Mouse (Mus musculus): Measurements from ENCODE around the gene Il2. TPM values are rescaled to one million over a fixed set of nuclear protein-coding genes. Genes with fewer than 3 reads are reported as not detected.

The Il2 gene
- total RNA-seq (2014; rRNA removed) (not detected in 2 replicates), polyA plus RNA-seq (2015; fragmentation: Nextera tagmentation; extraction: Ambion mirVana) (0.47 and 0.62 TPM in 2 replicates)

- Histone ChIP-seq H3K27me3 (ENCODE audit: insufficient read depth, low read length) (no peaks in the 10 kb centered on the region), H3K4me1 (ENCODE audit: insufficient read depth, low read length) (no peaks in the 10 kb centered on the region), H3K9ac (replicated peaks; ENCODE audit: low read length, poor library complexity, severe bottlenecking) (no peak within 1 kb of the TSS), H3K4me2 (ENCODE audit: low read depth, low read length, poor library complexity, severe bottlenecking) (no peak within 1 kb of the TSS), H3K36me3 (ENCODE audit: insufficient read depth, low read length) (no peaks in the 10 kb centered on the region), H3K27ac (ENCODE audit: low read depth, low read length) (no peak within 1 kb of the TSS), H3K9me3 (ENCODE audit: low read length) (no peaks in the 10 kb centered on the region), H3K4me3 (ENCODE audit: low read depth, low read length) (no peak within 1 kb of the TSS)
- WGBS = 86% methylated on average over 4 of the region's 4 CpGs
- no peak for TF ChIP-seq CTCF (IDR thresholded peaks at IDR 0.05)
- DNase-seq (ENCODE audit: low spot score) = no peak
- ATAC-seq (ENCODE audit: low FRiP score) = no peak
Measured at GRCm38 (mm10) chr3:37125655-37126054, at the start of gene Il2. Gene Il2, minus strand, starts transcription at chr3:37125959.

- Histone ChIP-seq H3K27me3 (ENCODE audit: insufficient read depth, low read length) (no peaks in the 10 kb centered on the region), H3K9ac (replicated peaks; ENCODE audit: low read length, poor library complexity, severe bottlenecking) (no peak overlapping the region), H3K36me3 (ENCODE audit: insufficient read depth, low read length) (no peaks in the 10 kb centered on the region), H3K9me3 (ENCODE audit: low read length) (no peaks in the 10 kb centered on the region), H3K27ac (ENCODE audit: low read depth, low read length) (no peak overlapping the region), H3K4me2 (ENCODE audit: low read depth, low read length, poor library complexity, severe bottlenecking) (no peak overlapping the region), H3K4me1 (ENCODE audit: insufficient read depth, low read length) (no peaks in the 10 kb centered on the region), H3K4me3 (ENCODE audit: low read depth, low read length) (no peak overlapping the region)
- DNase-seq (ENCODE audit: low spot score) = no peak
- ATAC-seq (ENCODE audit: low FRiP score) = no peak
- 72% methylated on average over 10 of the region's 10 CpGs for WGBS
- no peak for TF ChIP-seq CTCF (IDR thresholded peaks at IDR 0.05)
Measured at GRCm38 (mm10) chr3:37174711-37175572, 49.2 kb upstream of the Il2 start.

- no peak for TF ChIP-seq CTCF (IDR thresholded peaks at IDR 0.05)
- Histone ChIP-seq H3K4me2 (ENCODE audit: low read depth, low read length, poor library complexity, severe bottlenecking) (no peak overlapping the region), H3K9ac (replicated peaks; ENCODE audit: low read length, poor library complexity, severe bottlenecking) (no peak overlapping the region), H3K4me3 (ENCODE audit: low read depth, low read length) (no peak overlapping the region), H3K27ac (ENCODE audit: low read depth, low read length) (no peak overlapping the region), H3K4me1 (ENCODE audit: insufficient read depth, low read length) (no peaks in the 10 kb centered on the region), H3K27me3 (ENCODE audit: insufficient read depth, low read length) (no peaks in the 10 kb centered on the region), H3K9me3 (ENCODE audit: low read length) (no peaks in the 10 kb centered on the region), H3K36me3 (ENCODE audit: insufficient read depth, low read length) (no peaks in the 10 kb centered on the region)
- no peak for ATAC-seq (ENCODE audit: low FRiP score)
- 90% methylated on average over 8 of the region's 8 CpGs for WGBS
- DNase-seq (ENCODE audit: low spot score) = no peak
Measured at GRCm38 (mm10) chr3:37173285-37173684, 47.5 kb upstream of the Il2 start.

GRCm38 (mm10) chr3:37169283-37169682 lies 43.5 kb upstream of the Il2 start:
- TF ChIP-seq CTCF (IDR thresholded peaks at IDR 0.05) = no peak
- Histone ChIP-seq H3K9me3 (ENCODE audit: low read length) (no peaks in the 10 kb centered on the region), H3K4me1 (ENCODE audit: insufficient read depth, low read length) (no peaks in the 10 kb centered on the region), H3K27ac (ENCODE audit: low read depth, low read length) (no peak overlapping the region), H3K9ac (replicated peaks; ENCODE audit: low read length, poor library complexity, severe bottlenecking) (no peak overlapping the region), H3K4me2 (ENCODE audit: low read depth, low read length, poor library complexity, severe bottlenecking) (no peak overlapping the region), H3K4me3 (ENCODE audit: low read depth, low read length) (no peak overlapping the region), H3K27me3 (ENCODE audit: insufficient read depth, low read length) (no peaks in the 10 kb centered on the region), H3K36me3 (ENCODE audit: insufficient read depth, low read length) (no peaks in the 10 kb centered on the region)
- ATAC-seq (ENCODE audit: low FRiP score) (no peak), DNase-seq (ENCODE audit: low spot score) (no peak)
- WGBS = 97% methylated on average over 2 of the region's 2 CpGs

GRCm38 (mm10) chr3:37161096-37161495 lies 35.3 kb upstream of the Il2 start:
- 63% methylated on average over 4 of the region's 4 CpGs for WGBS
- H3K27me3 ChIP-seq (ENCODE audit: insufficient read depth, low read length) = no peaks in the 10 kb centered on the region
- H3K9me3 ChIP-seq (ENCODE audit: low read length) = no peaks in the 10 kb centered on the region
- ATAC-seq (ENCODE audit: low FRiP score) (no peak), DNase-seq (ENCODE audit: low spot score) (peak; percentile 0)
- TF ChIP-seq CTCF (IDR thresholded peaks at IDR 0.05) = no peak
- no peak overlapping the region for H3K9ac ChIP-seq (replicated peaks; ENCODE audit: low read length, poor library complexity, severe bottlenecking)
- H3K27ac ChIP-seq (ENCODE audit: low read depth, low read length) = no peak overlapping the region
- H3K4me1 ChIP-seq (ENCODE audit: insufficient read depth, low read length) = no peaks in the 10 kb centered on the region
- H3K4me2 ChIP-seq (ENCODE audit: low read depth, low read length, poor library complexity, severe bottlenecking) = no peak overlapping the region
- H3K36me3 ChIP-seq (ENCODE audit: insufficient read depth, low read length) = no peaks in the 10 kb centered on the region
- H3K4me3 ChIP-seq (ENCODE audit: low read depth, low read length) = no peak overlapping the region

GRCm38 (mm10) chr3:37158246-37158645 lies 32.5 kb upstream of the Il2 start:
- ATAC-seq (ENCODE audit: low FRiP score) = no peak
- no peak overlapping the region for H3K9ac ChIP-seq (replicated peaks; ENCODE audit: low read length, poor library complexity, severe bottlenecking)
- no peaks in the 10 kb centered on the region for H3K4me1 ChIP-seq (ENCODE audit: insufficient read depth, low read length)
- 81% methylated on average over 3 of the region's 3 CpGs for WGBS
- no peak overlapping the region for H3K4me3 ChIP-seq (ENCODE audit: low read depth, low read length)
- H3K4me2 ChIP-seq (ENCODE audit: low read depth, low read length, poor library complexity, severe bottlenecking) = no peak overlapping the region
- DNase-seq (ENCODE audit: low spot score) = no peak
- H3K9me3 ChIP-seq (ENCODE audit: low read length) = no peaks in the 10 kb centered on the region
- H3K27me3 ChIP-seq (ENCODE audit: insufficient read depth, low read length) = no peaks in the 10 kb centered on the region
- H3K27ac ChIP-seq (ENCODE audit: low read depth, low read length) = no peak overlapping the region
- no peak for TF ChIP-seq CTCF (IDR thresholded peaks at IDR 0.05)
- H3K36me3 ChIP-seq (ENCODE audit: insufficient read depth, low read length) = no peaks in the 10 kb centered on the region
